Mouse (Mus musculus) cerebral cortex, adult 2 months (tissue): ENCODE data around the gene Tanc1.

Source experiments
- WGBS: fragments of 180-500 bp; shearing (Covaris S2); methylation state at CpG from one replicate; pipeline ENCODE4 v1.1.7; 2018; 5-methylcytosine and 5-hydroxymethylcytosine counted together

Tanc1 gene

GRCm38 (mm10) chr2:59612733-59613473, 1.1 kb downstream of the Tanc1 start:
- under 1% methylated on average over 33 of the region's 33 CpGs for WGBS

- WGBS, result 11% methylated on average over 9 of the region's 9 CpGs
Measured at GRCm38 (mm10) chr2:59613474-59614019, 1.7 kb downstream of the Tanc1 start.

GRCm38 (mm10) chr2:59616890-59617289, 5.0 kb downstream of the Tanc1 start:
- WGBS, result 68% methylated on average over 2 of the region's 2 CpGs

- WGBS, result 85% methylated on average over 7 of the region's 7 CpGs
Measured at GRCm38 (mm10) chr2:59618996-59619395, 7.2 kb downstream of the Tanc1 start.

GRCm38 (mm10) chr2:59620601-59621000, 8.8 kb downstream of the Tanc1 start:
- WGBS, result 89% methylated on average over 5 of the region's 5 CpGs

GRCm38 (mm10) chr2:59622514-59623139, 10.8 kb downstream of the Tanc1 start:
- 66% methylated on average over 6 of the region's 6 CpGs for WGBS

- WGBS, result 82% methylated on average over 5 of the region's 5 CpGs
Measured at GRCm38 (mm10) chr2:59623858-59624257, 12.0 kb downstream of the Tanc1 start.

- 84% methylated on average over 2 of the region's 2 CpGs for WGBS
Measured at GRCm38 (mm10) chr2:59625416-59625815, 13.6 kb downstream of the Tanc1 start.

GRCm38 (mm10) chr2:59625927-59626326, 14.1 kb downstream of the Tanc1 start:
- WGBS, result 78% methylated on average over 8 of the region's 8 CpGs

GRCm38 (mm10) chr2:59626422-59626821, 14.6 kb downstream of the Tanc1 start:
- 83% methylated on average over 3 of the region's 3 CpGs for WGBS

GRCm38 (mm10) chr2:59627502-59627901, 15.7 kb downstream of the Tanc1 start:
- 40% methylated on average over 1 of the region's 1 CpGs for WGBS

- 70% methylated on average over 17 of the region's 17 CpGs for WGBS
Measured at GRCm38 (mm10) chr2:59628057-59628901, 16.4 kb downstream of the Tanc1 start.

GRCm38 (mm10) chr2:59629829-59630228, 18.0 kb downstream of the Tanc1 start:
- 82% methylated on average over 4 of the region's 4 CpGs for WGBS

- WGBS, result 73% methylated on average over 5 of the region's 5 CpGs
Measured at GRCm38 (mm10) chr2:59631406-59631805, 19.6 kb downstream of the Tanc1 start.

- WGBS, result 74% methylated on average over 5 of the region's 5 CpGs
Measured at GRCm38 (mm10) chr2:59633761-59634430, 22.1 kb downstream of the Tanc1 start.

GRCm38 (mm10) chr2:59637040-59637785, 25.4 kb downstream of the Tanc1 start:
- WGBS, result 93% methylated on average over 18 of the region's 18 CpGs

- 68% methylated on average over 8 of the region's 8 CpGs for WGBS
Measured at GRCm38 (mm10) chr2:59642722-59643121, 30.9 kb downstream of the Tanc1 start.

GRCm38 (mm10) chr2:59644816-59645215, 33.0 kb downstream of the Tanc1 start:
- 46% methylated on average over 5 of the region's 5 CpGs for WGBS

- 18% methylated on average over 3 of the region's 3 CpGs for WGBS
Measured at GRCm38 (mm10) chr2:59645515-59645914, 33.7 kb downstream of the Tanc1 start.

GRCm38 (mm10) chr2:59646740-59647390, 35.0 kb downstream of the Tanc1 start:
- 90% methylated on average over 20 of the region's 20 CpGs for WGBS
